Mouse (Mus musculus) heart, adult 9 months (tissue): ENCODE data around the gene Mef2a.
A peak's percentile ranks its signal among the peaks of the same experiment; 100 is the strongest.

Experiments
- DNase-seq, 2 experiments: peaks; one replicate each; pipeline ENCODE4 v3.0.0; 2022; ENCODE audit warnings: low spot score in 2 of 2

Gene Mef2a

GRCm38 (mm10) chr7:67372729-67373583 is at the start of gene Mef2a:
Gene Mef2a (minus strand): TSS chr7:67372858.
- DNase-seq: peak; percentile 97

GRCm38 (mm10) chr7:67421476-67422186 is 49.0 kb upstream of the Mef2a start:
- DNase-seq: peak; percentile 88 to 89

- no peak for DNase-seq
Measured at GRCm38 (mm10) chr7:67421088-67421475, 48.4 kb upstream of the Mef2a start.

GRCm38 (mm10) chr7:67419591-67420314 is 47.1 kb upstream of the Mef2a start:
- DNase-seq: no peak

GRCm38 (mm10) chr7:67418122-67418521 is 45.5 kb upstream of the Mef2a start:
- no peak for DNase-seq

- DNase-seq: peak; percentile 43 to 54
Measured at GRCm38 (mm10) chr7:67414766-67415165, 42.1 kb upstream of the Mef2a start.

GRCm38 (mm10) chr7:67412686-67413085 is 40.0 kb upstream of the Mef2a start:
- no peak for DNase-seq

- DNase-seq: no peak
Measured at GRCm38 (mm10) chr7:67407019-67407418, 34.4 kb upstream of the Mef2a start.

- no peak for DNase-seq
Measured at GRCm38 (mm10) chr7:67404176-67404575, 31.5 kb upstream of the Mef2a start.

- DNase-seq: no peak
Measured at GRCm38 (mm10) chr7:67402353-67402752, 29.7 kb upstream of the Mef2a start.

- no peak for DNase-seq
Measured at GRCm38 (mm10) chr7:67401379-67401778, 28.7 kb upstream of the Mef2a start.

- no peak for DNase-seq
Measured at GRCm38 (mm10) chr7:67390760-67391159, 18.1 kb upstream of the Mef2a start.

GRCm38 (mm10) chr7:67390095-67390494 is 17.4 kb upstream of the Mef2a start:
- peak; percentile 37 to 61 for DNase-seq

GRCm38 (mm10) chr7:67384942-67385872 is 12.5 kb upstream of the Mef2a start:
- DNase-seq: no peak

- DNase-seq: no peak
Measured at GRCm38 (mm10) chr7:67380174-67381129, 7.8 kb upstream of the Mef2a start.

GRCm38 (mm10) chr7:67376796-67377195 is 4.1 kb upstream of the Mef2a start:
- DNase-seq: no peak

GRCm38 (mm10) chr7:67373975-67374374 is 1.3 kb upstream of the Mef2a start:
- peak; percentile 64 to 77 for DNase-seq

GRCm38 (mm10) chr7:67373584-67373960 is 914 bp upstream of the Mef2a start:
- DNase-seq: no peak

- peak; percentile 25 to 47 for DNase-seq
Measured at GRCm38 (mm10) chr7:67371891-67372672, 576 bp downstream of the Mef2a start.
